Mouse (Mus musculus): ENCODE measurements around the gene Gm3558. TPM values are rescaled to one million over a fixed set of nuclear protein-coding genes. Genes with fewer than 3 reads are reported as not detected.
"Not testable (repeated sequence)": the region's sequence is repeated elsewhere in the genome, so short reads cannot be mapped to it uniquely, and the experiment has no call there.

The Gm3558 gene
- not detected in 2 replicates for total RNA-seq (2014; fragmentation: Nextera tagmentation)
- 0.05 TPM in 1 of 2 replicates, not detected in the other for total RNA-seq (2017)
- not detected in 2 replicates for polyA plus RNA-seq (2012)

- not testable (repeated sequence) for H3K27me3 ChIP-seq (ENCODE audit: insufficient read depth, low read length); H3K36me3 ChIP-seq (replicated peaks); ATAC-seq (ENCODE audit: extremely low read depth, insufficient number of reproducible peaks, low FRiP score, poor library complexity, severe bottlenecking); H3K4me1 ChIP-seq (ENCODE audit: insufficient read depth, low read depth, low read length); H3K9me3 ChIP-seq (replicated peaks); DNase-seq (ENCODE audit: low spot score); H3K4me3 ChIP-seq (ENCODE audit: low read depth, low read length)
These were observed at the start of gene Gm3558 for GRCm38 (mm10) chr14:7568382-7568781. Gene Gm3558, minus strand, starts transcription at chr14:7568566.

GRCm38 (mm10) chr14:7595492-7595891 is 27.1 kb upstream of the Gm3558 start, which contains the start of gene Gm10338:
Gene Gm10338, minus strand, starts transcription at chr14:7595592.
- H3K36me3 ChIP-seq (replicated peaks); H3K9me3 ChIP-seq (replicated peaks); ATAC-seq (ENCODE audit: extremely low read depth, insufficient number of reproducible peaks, low FRiP score, poor library complexity, severe bottlenecking); H3K4me3 ChIP-seq (ENCODE audit: low read depth, low read length); H3K27me3 ChIP-seq (ENCODE audit: insufficient read depth, low read length); DNase-seq (ENCODE audit: low spot score); H3K4me1 ChIP-seq (ENCODE audit: insufficient read depth, low read depth, low read length): not testable (repeated sequence)

- not testable (repeated sequence) for DNase-seq (ENCODE audit: low spot score); ATAC-seq (ENCODE audit: extremely low read depth, insufficient number of reproducible peaks, low FRiP score, poor library complexity, severe bottlenecking); H3K4me1 ChIP-seq (ENCODE audit: insufficient read depth, low read depth, low read length); H3K9me3 ChIP-seq (replicated peaks); H3K27me3 ChIP-seq (ENCODE audit: insufficient read depth, low read length); H3K36me3 ChIP-seq (replicated peaks); H3K4me3 ChIP-seq (ENCODE audit: low read depth, low read length)
These were observed 476 bp downstream of the Gm3558 start for GRCm38 (mm10) chr14:7567890-7568289.

- H3K4me1 ChIP-seq (ENCODE audit: insufficient read depth, low read depth, low read length); H3K36me3 ChIP-seq (replicated peaks); DNase-seq (ENCODE audit: low spot score); H3K27me3 ChIP-seq (ENCODE audit: insufficient read depth, low read length); H3K4me3 ChIP-seq (ENCODE audit: low read depth, low read length); ATAC-seq (ENCODE audit: extremely low read depth, insufficient number of reproducible peaks, low FRiP score, poor library complexity, severe bottlenecking); H3K9me3 ChIP-seq (replicated peaks): not testable (repeated sequence)
These were observed 1.1 kb downstream of the Gm3558 start for GRCm38 (mm10) chr14:7567266-7567665.

Other genes starting within 250 kb of the Gm3558 start
- gene Gm5797, start 236.2 kb downstream of the Gm3558 start, total RNA-seq (2014; fragmentation: Nextera tagmentation), result not detected in 2 replicates
- not detected in 2 replicates for gene Gm5797, start 236.2 kb downstream of the Gm3558 start, total RNA-seq (2017)
- not detected in 2 replicates for gene Gm5797, start 236.2 kb downstream of the Gm3558 start, polyA plus RNA-seq (2012)
- not detected in 2 replicates for gene Gm8374, start 203.4 kb downstream of the Gm3558 start, total RNA-seq (2014; fragmentation: Nextera tagmentation)
- 0.23 and 0.27 TPM in 2 replicates for gene Gm8374, start 203.4 kb downstream of the Gm3558 start, total RNA-seq (2017)
- not detected in 2 replicates for gene Gm8374, start 203.4 kb downstream of the Gm3558 start, polyA plus RNA-seq (2012)
- not detected in 2 replicates for gene Gm3755, start 117.6 kb downstream of the Gm3558 start, total RNA-seq (2014; fragmentation: Nextera tagmentation)
- gene Gm3755, start 117.6 kb downstream of the Gm3558 start, total RNA-seq (2017), result 0.12 TPM in 1 of 2 replicates, not detected in the other
- gene Gm3755, start 117.6 kb downstream of the Gm3558 start, polyA plus RNA-seq (2012), result not detected in 2 replicates
- not detected in 2 replicates for gene Gm3752, start 84.8 kb downstream of the Gm3558 start, total RNA-seq (2014; fragmentation: Nextera tagmentation)
- gene Gm3752, start 84.8 kb downstream of the Gm3558 start, total RNA-seq (2017), result not detected in 2 replicates
- gene Gm3752, start 84.8 kb downstream of the Gm3558 start, polyA plus RNA-seq (2012), result not detected in 2 replicates
- not detected in 2 replicates for gene Gm10338, start 27.0 kb upstream of the Gm3558 start, total RNA-seq (2014; fragmentation: Nextera tagmentation)
- not detected in 2 replicates for gene Gm10338, start 27.0 kb upstream of the Gm3558 start, total RNA-seq (2017)
- not detected in 2 replicates for gene Gm10338, start 27.0 kb upstream of the Gm3558 start, polyA plus RNA-seq (2012)
- not detected in 2 replicates for gene Gm10128, start 75.4 kb upstream of the Gm3558 start, total RNA-seq (2014; fragmentation: Nextera tagmentation)
- gene Gm10128, start 75.4 kb upstream of the Gm3558 start, total RNA-seq (2017), result not detected in 2 replicates
- gene Gm10128, start 75.4 kb upstream of the Gm3558 start, polyA plus RNA-seq (2012), result not detected in 2 replicates
- gene Gm26661, start 223.0 kb upstream of the Gm3558 start, total RNA-seq (2014; fragmentation: Nextera tagmentation), result not detected in 2 replicates
- gene Gm26661, start 223.0 kb upstream of the Gm3558 start, total RNA-seq (2017), result not detected in 2 replicates
- not detected in 2 replicates for gene Gm26661, start 223.0 kb upstream of the Gm3558 start, polyA plus RNA-seq (2012)
- gene Flnb, start 249.4 kb upstream of the Gm3558 start, total RNA-seq (2014; fragmentation: Nextera tagmentation), result 1.7 and 1.8 TPM in 2 replicates
- 2.0 and 2.4 TPM in 2 replicates for gene Flnb, start 249.4 kb upstream of the Gm3558 start, total RNA-seq (2017)
- gene Flnb, start 249.4 kb upstream of the Gm3558 start, polyA plus RNA-seq (2012), result 0.22 and 0.43 TPM in 2 replicates

All from G1E (cell line).